Mouse (Mus musculus): ENCODE data around the gene Gimap7. TPM values are rescaled to one million over a fixed set of nuclear protein-coding genes. Genes with fewer than 3 reads are reported as not detected.
"Not testable (repeated sequence)": the region's sequence is repeated elsewhere in the genome, so short reads cannot be mapped to it uniquely, and the experiment has no call there.

Gene Gimap7
- polyA plus RNA-seq, 1 experiment from 2014 or later = not detected

DNA sequence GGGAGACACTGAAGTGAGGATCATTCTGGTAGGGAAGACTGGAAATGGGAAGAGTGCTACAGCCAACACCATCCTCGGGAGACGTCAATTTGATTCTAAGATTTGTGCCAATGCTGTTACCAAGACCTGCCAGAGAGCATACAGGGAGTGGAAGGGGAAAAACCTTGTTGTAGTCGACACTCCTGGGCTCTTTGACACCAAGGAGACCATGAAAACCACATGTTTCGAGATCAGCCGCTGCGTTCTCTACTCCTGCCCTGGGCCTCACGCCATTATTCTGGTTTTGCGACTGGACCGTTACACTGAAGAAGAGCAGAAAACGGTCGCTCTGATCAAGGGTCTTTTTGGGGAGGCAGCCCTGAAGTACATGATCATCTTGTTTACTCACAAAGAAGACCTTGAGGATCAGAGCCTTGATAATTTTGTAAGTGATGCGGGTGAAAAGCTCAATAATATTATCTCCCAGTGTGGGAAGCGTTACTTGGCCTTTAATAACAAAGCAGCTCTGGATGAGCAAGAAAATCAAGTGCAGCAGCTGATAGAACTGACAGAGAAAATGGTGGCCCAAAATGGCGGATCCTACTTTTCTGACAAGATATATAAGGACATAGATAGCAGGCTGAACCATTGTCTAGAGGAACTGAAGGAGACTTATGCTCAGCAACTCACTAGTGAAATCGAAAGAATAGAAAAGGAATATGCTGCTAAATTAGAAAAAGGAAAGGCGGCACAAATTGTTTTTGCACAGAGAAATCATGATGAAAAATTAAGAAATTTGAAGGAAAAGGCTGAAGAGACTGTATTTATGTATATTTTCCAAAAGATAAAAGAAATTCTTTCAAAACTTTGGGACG, 40.7 kb upstream of the Gimap7 start:
- DNase-seq (no peak), ATAC-seq (ENCODE audit: insufficient read depth) (no peak)

DNA sequence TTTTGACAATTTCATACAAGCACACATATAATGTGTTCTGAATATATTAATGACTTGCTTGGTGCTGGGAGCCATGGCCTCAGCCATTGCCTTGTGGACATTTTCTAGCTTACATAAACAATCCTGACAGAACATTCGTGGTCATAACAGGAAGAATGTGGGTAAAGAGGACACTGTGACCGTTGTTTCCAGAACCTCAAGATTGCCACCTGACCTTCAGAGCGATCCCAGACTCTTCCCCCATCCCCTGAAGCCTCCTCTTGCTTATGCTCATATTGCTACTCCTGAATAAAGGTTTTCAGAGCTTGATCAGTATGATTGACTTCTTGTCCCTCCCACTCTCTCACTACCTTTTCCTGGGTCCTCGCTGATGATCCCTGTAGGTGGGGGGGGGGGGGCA, 40.0 kb upstream of the Gimap7 start:
- H3K9ac ChIP-seq = no peak overlapping the region
- DNase-seq = no peak
- ATAC-seq (ENCODE audit: insufficient read depth) = no peak
- H3K4me1 ChIP-seq (ENCODE audit: insufficient read depth) = no peaks in the 10 kb centered on the region
- WGBS = 50% methylated on average over 4 of the region's 4 CpGs
- H3K4me3 ChIP-seq (ENCODE audit: low read depth, low read length) = no peak overlapping the region
- H3K27ac ChIP-seq (ENCODE audit: low read depth) = no peak overlapping the region
- H3K4me2 ChIP-seq = no peak overlapping the region
- H3K27me3 ChIP-seq (ENCODE audit: insufficient read depth, low read length) = no peaks in the 10 kb centered on the region
- TF ChIP-seq CTCF (IDR thresholded peaks at IDR 0.05; ENCODE audit: low read depth) = no peak
- H3K9me3 ChIP-seq (ENCODE audit: low read depth, low read length) = no peaks in the 10 kb centered on the region
- H3K36me3 ChIP-seq (ENCODE audit: insufficient read depth) = no peaks in the 10 kb centered on the region

More for the DNA sequence above, 40.7 kb upstream of the Gimap7 start:
- H3K27me3 ChIP-seq (ENCODE audit: insufficient read depth, low read length) = no peaks in the 10 kb centered on the region
- no peak overlapping the region; the same call in 1 of the 2 replicates for H3K4me2 ChIP-seq
- no peak overlapping the region for H3K9ac ChIP-seq
- H3K9me3 ChIP-seq (ENCODE audit: low read depth, low read length) = no peaks in the 10 kb centered on the region
- WGBS = 90% methylated on average over 17 of the region's 17 CpGs
- no peaks in the 10 kb centered on the region for H3K4me1 ChIP-seq (ENCODE audit: insufficient read depth)
- no peaks in the 10 kb centered on the region for H3K36me3 ChIP-seq (ENCODE audit: insufficient read depth)
- no peak overlapping the region for H3K27ac ChIP-seq (ENCODE audit: low read depth)
- no peak overlapping the region for H3K4me3 ChIP-seq (ENCODE audit: low read depth, low read length)
- TF ChIP-seq CTCF (IDR thresholded peaks at IDR 0.05; ENCODE audit: low read depth) = no peak

DNA sequence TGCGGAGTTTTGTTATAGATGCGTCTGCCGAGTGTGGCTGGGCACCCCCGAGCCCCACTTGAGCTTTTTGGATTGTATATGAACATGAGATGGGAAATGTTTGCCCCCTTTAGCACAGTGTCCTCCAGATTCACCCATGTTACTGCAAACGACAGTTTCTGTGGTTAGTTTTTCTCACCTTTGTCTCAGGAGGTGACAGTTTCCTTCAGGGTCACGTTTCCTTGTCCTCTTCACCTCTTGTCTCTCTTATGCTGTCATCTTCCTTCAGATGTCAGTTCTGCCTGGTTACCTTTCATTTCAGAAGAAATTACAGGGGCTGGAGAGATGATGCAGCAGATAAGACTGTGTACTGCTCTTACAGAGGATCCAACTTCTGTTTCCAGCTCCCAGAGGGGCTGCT, 38.7 kb upstream of the Gimap7 start:
- no peak overlapping the region for H3K27ac ChIP-seq (ENCODE audit: low read depth)
- no peak overlapping the region for H3K9ac ChIP-seq
- H3K4me2 ChIP-seq = no peak overlapping the region
- H3K4me1 ChIP-seq (ENCODE audit: insufficient read depth) = no peaks in the 10 kb centered on the region
- no peak overlapping the region for H3K4me3 ChIP-seq (ENCODE audit: low read depth, low read length)
- H3K27me3 ChIP-seq (ENCODE audit: insufficient read depth, low read length) = no peaks in the 10 kb centered on the region
- 64% methylated on average over 6 of the region's 6 CpGs for WGBS
- DNase-seq (no peak), ATAC-seq (ENCODE audit: insufficient read depth) (no peak)
- H3K36me3 ChIP-seq (ENCODE audit: insufficient read depth) = no peaks in the 10 kb centered on the region
- H3K9me3 ChIP-seq (ENCODE audit: low read depth, low read length) = no peaks in the 10 kb centered on the region
- no peak for TF ChIP-seq CTCF (IDR thresholded peaks at IDR 0.05; ENCODE audit: low read depth)

DNA sequence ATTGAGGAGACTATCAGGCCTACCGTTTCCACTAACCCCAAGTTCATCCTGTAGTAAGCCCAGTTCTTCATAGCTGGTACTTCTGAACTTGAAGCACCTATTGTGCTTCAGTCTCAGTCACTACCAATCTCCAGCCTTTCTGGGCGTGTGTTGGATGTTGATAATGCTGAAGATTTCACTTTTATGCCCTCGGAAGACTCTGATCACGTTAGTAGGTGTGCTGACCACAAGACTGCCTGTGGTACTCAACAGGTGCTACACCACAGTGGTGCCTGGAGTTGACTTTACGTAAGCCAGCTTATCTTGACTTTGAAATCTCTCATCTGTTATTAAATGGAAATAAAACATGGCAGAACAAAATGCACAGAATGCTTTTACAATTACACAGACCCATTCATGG, 38.0 kb upstream of the Gimap7 start:
- DNase-seq (no peak), ATAC-seq (ENCODE audit: insufficient read depth) (no peak)
- Histone ChIP-seq H3K27ac (ENCODE audit: low read depth) (no peak overlapping the region), H3K9ac (no peak overlapping the region), H3K27me3 (ENCODE audit: insufficient read depth, low read length) (no peaks in the 10 kb centered on the region), H3K9me3 (ENCODE audit: low read depth, low read length) (no peaks in the 10 kb centered on the region), H3K4me2 (no peak overlapping the region), H3K4me3 (ENCODE audit: low read depth, low read length) (no peak overlapping the region), H3K36me3 (ENCODE audit: insufficient read depth) (no peaks in the 10 kb centered on the region), H3K4me1 (ENCODE audit: insufficient read depth) (no peaks in the 10 kb centered on the region)
- WGBS = 74% methylated on average over 5 of the region's 5 CpGs
- TF ChIP-seq CTCF (IDR thresholded peaks at IDR 0.05; ENCODE audit: low read depth) = no peak

DNA sequence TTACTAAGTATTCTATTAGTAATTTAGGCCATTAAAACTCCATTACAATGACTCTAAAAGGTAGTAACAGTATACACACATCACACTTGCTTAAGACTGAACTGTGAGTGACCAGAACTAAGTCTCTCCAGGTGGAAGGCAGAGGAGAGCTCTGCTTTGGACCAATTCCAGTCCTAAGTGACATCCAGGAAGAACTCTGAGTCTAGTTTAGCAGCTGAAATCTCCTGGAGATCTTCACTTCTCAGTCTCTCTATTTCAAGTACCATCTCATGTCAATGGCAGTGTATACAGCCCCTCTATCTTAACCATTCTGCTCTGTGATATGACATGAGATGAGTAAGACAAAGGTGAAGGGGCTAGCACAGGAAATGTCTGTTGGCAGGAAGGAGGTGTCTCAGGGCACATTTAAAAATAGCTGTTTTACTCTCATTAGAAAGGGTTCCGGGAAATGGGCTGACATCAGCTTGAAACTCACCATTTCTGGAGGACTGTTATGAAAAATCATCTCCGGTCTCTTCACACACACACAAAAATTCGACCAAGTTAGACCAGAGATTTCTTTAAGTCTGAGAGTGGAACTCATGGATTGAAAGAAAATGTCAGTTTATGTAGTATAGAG, 36.8 kb upstream of the Gimap7 start:
- H3K27ac ChIP-seq (ENCODE audit: low read depth) = no peak overlapping the region
- H3K4me2 ChIP-seq = no peak overlapping the region
- no peak for ATAC-seq (ENCODE audit: insufficient read depth)
- H3K4me1 ChIP-seq (ENCODE audit: insufficient read depth) = no peaks in the 10 kb centered on the region
- no peaks in the 10 kb centered on the region for H3K27me3 ChIP-seq (ENCODE audit: insufficient read depth, low read length)
- peak; percentile 26 for DNase-seq
- TF ChIP-seq CTCF (IDR thresholded peaks at IDR 0.05; ENCODE audit: low read depth) = no peak
- no peaks in the 10 kb centered on the region for H3K36me3 ChIP-seq (ENCODE audit: insufficient read depth)
- WGBS = 59% methylated on average over 3 of the region's 3 CpGs
- H3K4me3 ChIP-seq (ENCODE audit: low read depth, low read length) = no peak overlapping the region
- H3K9me3 ChIP-seq (ENCODE audit: low read depth, low read length) = no peaks in the 10 kb centered on the region
- H3K9ac ChIP-seq = no peak overlapping the region

DNA sequence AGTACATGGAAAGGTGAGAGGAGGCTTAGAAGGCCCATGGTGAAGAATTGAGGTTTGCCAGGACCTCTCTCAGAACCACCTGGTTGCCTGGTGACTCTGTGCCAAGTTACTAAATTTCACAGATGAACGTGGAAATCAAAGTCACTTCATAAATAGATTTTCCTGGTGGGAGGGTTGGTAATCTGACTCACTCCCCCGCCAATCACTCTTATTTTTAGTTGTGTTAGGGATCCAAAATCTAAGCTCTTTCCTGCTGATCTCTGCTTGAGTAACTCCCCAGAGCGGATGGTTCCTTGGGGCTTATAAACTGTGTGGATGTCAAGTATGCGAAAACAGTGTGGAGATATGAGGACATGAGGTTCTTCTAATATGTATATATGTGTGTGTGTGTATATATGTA, 36.1 kb upstream of the Gimap7 start:
- H3K36me3 ChIP-seq (ENCODE audit: insufficient read depth) = no peaks in the 10 kb centered on the region
- H3K27me3 ChIP-seq (ENCODE audit: insufficient read depth, low read length) = no peaks in the 10 kb centered on the region
- H3K4me3 ChIP-seq (ENCODE audit: low read depth, low read length) = no peak overlapping the region
- ATAC-seq (ENCODE audit: insufficient read depth) = no peak
- no peak for TF ChIP-seq CTCF (IDR thresholded peaks at IDR 0.05; ENCODE audit: low read depth)
- no peak overlapping the region for H3K4me2 ChIP-seq
- 71% methylated on average over 4 of the region's 4 CpGs for WGBS
- DNase-seq = no peak
- no peaks in the 10 kb centered on the region for H3K9me3 ChIP-seq (ENCODE audit: low read depth, low read length)
- no peak overlapping the region for H3K9ac ChIP-seq
- H3K4me1 ChIP-seq (ENCODE audit: insufficient read depth) = no peaks in the 10 kb centered on the region
- H3K27ac ChIP-seq (ENCODE audit: low read depth) = no peak overlapping the region

DNA sequence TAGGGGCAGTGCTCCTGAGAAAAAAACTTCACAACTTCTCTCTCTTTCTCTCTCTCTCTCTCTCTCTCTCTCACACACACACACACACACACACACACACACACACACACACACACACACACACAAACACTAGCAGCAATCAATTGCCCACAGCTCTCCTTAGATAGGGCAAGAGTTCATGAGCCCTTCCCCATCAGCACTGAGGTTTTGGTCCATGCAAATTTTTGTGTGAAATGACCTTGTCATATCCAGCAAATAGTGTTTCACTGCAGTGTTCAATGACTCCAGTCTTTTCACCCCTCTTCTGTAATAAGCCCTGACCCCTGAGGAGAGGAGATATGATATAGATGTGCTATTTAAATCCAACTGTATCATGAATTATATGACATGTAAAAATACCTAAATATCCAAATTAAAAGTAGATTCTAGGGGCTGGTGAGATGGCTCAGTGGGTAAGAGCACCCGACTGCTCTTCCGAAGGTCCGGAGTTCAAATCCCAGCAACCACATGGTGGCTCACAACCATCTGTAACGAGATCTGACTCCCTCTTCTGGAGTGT, 35.1 kb upstream of the Gimap7 start:
- H3K27ac ChIP-seq (ENCODE audit: low read depth); H3K27me3 ChIP-seq (ENCODE audit: insufficient read depth, low read length); DNase-seq; H3K9ac ChIP-seq; H3K36me3 ChIP-seq (ENCODE audit: insufficient read depth); H3K4me3 ChIP-seq (ENCODE audit: low read depth, low read length); H3K4me2 ChIP-seq; ATAC-seq (ENCODE audit: insufficient read depth); H3K9me3 ChIP-seq (ENCODE audit: low read depth, low read length); H3K4me1 ChIP-seq (ENCODE audit: insufficient read depth): not testable (repeated sequence)
- WGBS = 97% methylated on average over 3 of the region's 4 CpGs
